Mouse (Mus musculus): ENCODE data around the gene Tor3a. TPM values are rescaled to one million over a fixed set of nuclear protein-coding genes. Genes with fewer than 3 reads are reported as not detected.
A peak's percentile ranks its signal among the peaks of the same experiment; 100 is the strongest.

The Tor3a gene
- polyA plus RNA-seq, 1 experiment, result 47.2 TPM

GRCm38 (mm10) chr1:156702151-156702550 is 28.0 kb upstream of the Tor3a start:
- no peak overlapping the region for H3K4me3 ChIP-seq (ENCODE audit: control insufficient read depth, insufficient read depth, low read length)
- peaks cover 19% of the 10 kb centered on the region; the same call in 1 of the 2 replicates for H3K36me3 ChIP-seq (ENCODE audit: control insufficient read depth, insufficient read depth, low read length)
- TF ChIP-seq POLR2A (IDR thresholded peaks at IDR 0.05; ENCODE audit: control insufficient read depth, extremely low read depth, insufficient read depth, low read length, poor library complexity) (no peak), CTCF (IDR thresholded peaks at IDR 0.05; ENCODE audit: borderline replicate concordance, control insufficient read depth, extremely low read depth, insufficient read depth, low read length, poor library complexity) (no peak)
- H3K4me1 ChIP-seq (replicated peaks; ENCODE audit: control insufficient read depth, insufficient read depth, low read length), result no peaks in the 10 kb centered on the region
- H3K27me3 ChIP-seq (ENCODE audit: control insufficient read depth, insufficient read depth, low read length), result no peaks in the 10 kb centered on the region
- 90% methylated on average over 7 of the region's 7 CpGs for WGBS
- DNase-seq, result no peak
- H3K27ac ChIP-seq (ENCODE audit: control insufficient read depth, insufficient read depth, low read length), result no peak overlapping the region

DNA sequence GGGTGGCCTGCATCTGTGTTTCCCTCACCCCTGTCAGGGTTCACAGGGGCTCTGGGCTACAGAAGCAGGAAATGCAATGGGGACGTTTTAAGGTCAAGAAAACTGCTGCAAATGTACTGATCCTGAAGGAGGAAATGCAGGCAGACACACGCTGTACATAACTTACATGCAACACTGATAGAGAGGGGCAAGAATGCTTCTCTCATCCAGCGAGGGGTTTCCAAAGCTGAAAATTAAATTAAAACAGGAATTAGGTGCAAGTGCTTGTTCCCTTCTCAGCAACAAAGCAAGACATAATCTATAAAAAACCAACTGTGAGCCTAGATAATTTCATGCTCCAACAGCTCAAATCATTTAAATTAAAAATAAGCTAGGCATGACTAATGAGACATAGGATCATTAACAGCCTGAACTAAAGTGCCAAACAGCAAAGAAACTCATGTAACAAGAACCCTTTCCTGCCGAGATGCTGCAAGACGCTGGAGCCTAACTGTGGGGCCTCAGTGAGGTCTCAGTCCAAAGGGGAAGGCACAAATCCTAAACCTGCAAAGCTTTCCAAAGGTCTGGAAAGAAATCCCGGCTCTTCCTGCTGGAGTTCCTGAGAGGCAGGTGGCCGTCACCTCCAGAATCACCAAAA is 12.0 kb upstream of the Tor3a start:
- Histone ChIP-seq H3K4me3 (ENCODE audit: control insufficient read depth, insufficient read depth, low read length) (no peak overlapping the region), H3K36me3 (ENCODE audit: control insufficient read depth, insufficient read depth, low read length) (peaks cover 26% of the 10 kb centered on the region), H3K27ac (ENCODE audit: control insufficient read depth, insufficient read depth, low read length) (no peak overlapping the region), H3K4me1 (replicated peaks; ENCODE audit: control insufficient read depth, insufficient read depth, low read length) (no peaks in the 10 kb centered on the region), H3K27me3 (ENCODE audit: control insufficient read depth, insufficient read depth, low read length) (no peaks in the 10 kb centered on the region)
- 93% methylated on average over 7 of the region's 7 CpGs for WGBS
- TF ChIP-seq POLR2A (IDR thresholded peaks at IDR 0.05; ENCODE audit: control insufficient read depth, extremely low read depth, insufficient read depth, low read length, poor library complexity) (no peak), CTCF (IDR thresholded peaks at IDR 0.05; ENCODE audit: borderline replicate concordance, control insufficient read depth, extremely low read depth, insufficient read depth, low read length, poor library complexity) (no peak)
- DNase-seq, result no peak

GRCm38 (mm10) chr1:156679599-156679998 is 5.4 kb upstream of the Tor3a start:
- H3K27me3 ChIP-seq (ENCODE audit: control insufficient read depth, insufficient read depth, low read length), result no peaks in the 10 kb centered on the region
- DNase-seq, result no peak
- H3K27ac ChIP-seq (ENCODE audit: control insufficient read depth, insufficient read depth, low read length), result no peak overlapping the region
- TF ChIP-seq CTCF (IDR thresholded peaks at IDR 0.05; ENCODE audit: borderline replicate concordance, control insufficient read depth, extremely low read depth, insufficient read depth, low read length, poor library complexity) (no peak), POLR2A (IDR thresholded peaks at IDR 0.05; ENCODE audit: control insufficient read depth, extremely low read depth, insufficient read depth, low read length, poor library complexity) (no peak)
- no peaks in the 10 kb centered on the region; the same call in 1 of the 2 replicates for H3K4me1 ChIP-seq (replicated peaks; ENCODE audit: control insufficient read depth, insufficient read depth, low read length)
- H3K36me3 ChIP-seq (ENCODE audit: control insufficient read depth, insufficient read depth, low read length), result no peaks in the 10 kb centered on the region
- no peak overlapping the region for H3K4me3 ChIP-seq (ENCODE audit: control insufficient read depth, insufficient read depth, low read length)
- 98% methylated on average over 9 of the region's 9 CpGs for WGBS

DNA sequence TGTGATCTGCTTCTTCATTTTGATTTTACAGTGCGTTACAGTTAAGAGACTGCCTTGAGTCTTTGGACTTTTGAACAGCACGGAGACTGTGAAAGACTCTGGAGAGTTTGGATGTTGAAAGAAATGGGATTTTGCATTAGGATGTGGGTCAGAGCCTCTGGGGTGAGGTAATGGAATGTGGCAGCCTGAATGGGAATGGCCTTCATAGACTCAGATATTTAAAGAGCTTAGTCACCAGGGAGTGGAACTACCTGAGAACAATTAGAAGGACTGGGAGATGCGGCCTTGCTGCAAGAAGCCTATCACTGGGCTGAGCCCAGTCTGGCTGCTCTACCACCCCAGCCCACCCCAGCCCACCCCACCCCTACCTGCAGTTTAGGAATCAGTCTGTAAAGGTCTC is 3.1 kb upstream of the Tor3a start:
- no peak for TF ChIP-seq POLR2A (IDR thresholded peaks at IDR 0.05; ENCODE audit: control insufficient read depth, extremely low read depth, insufficient read depth, low read length, poor library complexity)
- no peak for TF ChIP-seq CTCF (IDR thresholded peaks at IDR 0.05; ENCODE audit: borderline replicate concordance, control insufficient read depth, extremely low read depth, insufficient read depth, low read length, poor library complexity)
- Histone ChIP-seq H3K27me3 (ENCODE audit: control insufficient read depth, insufficient read depth, low read length) (no peaks in the 10 kb centered on the region), H3K4me1 (replicated peaks; ENCODE audit: control insufficient read depth, insufficient read depth, low read length) (peaks cover 7% of the 10 kb centered on the region), H3K4me3 (ENCODE audit: control insufficient read depth, insufficient read depth, low read length) (no peak overlapping the region), H3K27ac (ENCODE audit: control insufficient read depth, insufficient read depth, low read length) (no peak overlapping the region), H3K36me3 (ENCODE audit: control insufficient read depth, insufficient read depth, low read length) (no peaks in the 10 kb centered on the region)
- DNase-seq, result no peak
- 98% methylated on average over 3 of the region's 3 CpGs for WGBS

DNA sequence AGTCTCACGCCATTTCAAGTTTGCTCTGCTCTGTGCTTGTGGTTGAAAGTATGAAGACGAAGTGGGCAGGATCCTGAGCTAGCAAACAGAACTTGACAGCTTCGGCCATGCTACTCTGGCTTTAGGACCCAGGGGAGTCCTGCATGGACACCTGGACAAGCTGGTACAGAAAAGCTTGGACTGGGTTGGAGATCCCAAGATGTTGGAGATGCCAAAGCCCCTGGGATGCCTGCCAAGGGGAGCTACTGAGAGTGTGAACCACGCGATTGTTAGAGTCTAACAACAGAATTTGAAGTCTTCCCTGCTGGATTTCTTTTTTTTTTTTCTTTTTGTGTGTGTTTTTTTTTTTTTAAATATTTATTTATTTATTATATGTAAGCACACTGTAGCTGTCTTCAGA is 2.4 kb upstream of the Tor3a start:
- H3K4me3 ChIP-seq (ENCODE audit: control insufficient read depth, insufficient read depth, low read length), result no peak overlapping the region
- TF ChIP-seq CTCF (IDR thresholded peaks at IDR 0.05; ENCODE audit: borderline replicate concordance, control insufficient read depth, extremely low read depth, insufficient read depth, low read length, poor library complexity) (no peak), POLR2A (IDR thresholded peaks at IDR 0.05; ENCODE audit: control insufficient read depth, extremely low read depth, insufficient read depth, low read length, poor library complexity) (no peak)
- no peak overlapping the region for H3K27ac ChIP-seq (ENCODE audit: control insufficient read depth, insufficient read depth, low read length)
- no peak for DNase-seq
- H3K36me3 ChIP-seq (ENCODE audit: control insufficient read depth, insufficient read depth, low read length), result no peaks in the 10 kb centered on the region
- no peaks in the 10 kb centered on the region for H3K27me3 ChIP-seq (ENCODE audit: control insufficient read depth, insufficient read depth, low read length)
- H3K4me1 ChIP-seq (replicated peaks; ENCODE audit: control insufficient read depth, insufficient read depth, low read length), result peaks cover 7% of the 10 kb centered on the region
- 88% methylated on average over 5 of the region's 5 CpGs for WGBS

DNA sequence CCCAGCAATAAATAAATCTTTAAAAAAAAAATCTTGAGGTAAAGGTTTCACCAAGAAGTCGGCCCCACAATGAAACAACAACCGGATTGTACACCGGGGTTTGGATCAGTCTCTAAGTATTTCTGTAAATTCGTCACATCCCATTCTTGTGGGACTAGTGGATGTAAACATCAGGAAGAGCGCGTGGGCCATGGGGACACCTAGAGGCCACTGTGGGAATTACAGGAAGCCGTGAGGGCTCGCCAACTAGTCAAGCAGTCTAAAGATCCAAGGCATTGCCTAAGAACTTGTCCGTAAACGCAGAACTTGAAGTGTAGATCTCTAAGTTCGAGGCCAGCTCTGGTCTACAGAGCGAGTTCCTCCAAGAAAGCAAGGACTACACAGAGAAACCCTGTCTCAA is 2.0 kb upstream of the Tor3a start:
- no peak for TF ChIP-seq POLR2A (IDR thresholded peaks at IDR 0.05; ENCODE audit: control insufficient read depth, extremely low read depth, insufficient read depth, low read length, poor library complexity)
- peak; percentile 40; the same call in 1 of the 2 replicates for TF ChIP-seq CTCF (IDR thresholded peaks at IDR 0.05; ENCODE audit: borderline replicate concordance, control insufficient read depth, extremely low read depth, insufficient read depth, low read length, poor library complexity)
- 40% methylated on average over 12 of the region's 12 CpGs for WGBS

More for the DNA sequence above, 2.0 kb upstream of the Tor3a start:
- Histone ChIP-seq H3K27me3 (ENCODE audit: control insufficient read depth, insufficient read depth, low read length) (no peaks in the 10 kb centered on the region), H3K36me3 (ENCODE audit: control insufficient read depth, insufficient read depth, low read length) (no peaks in the 10 kb centered on the region), H3K27ac (ENCODE audit: control insufficient read depth, insufficient read depth, low read length) (no peak overlapping the region), H3K4me1 (replicated peaks; ENCODE audit: control insufficient read depth, insufficient read depth, low read length) (peaks cover 9% of the 10 kb centered on the region), H3K4me3 (ENCODE audit: control insufficient read depth, insufficient read depth, low read length) (no peak overlapping the region)
- DNase-seq, result peak; percentile 53
